ENCODE assay signal across 33 mouse cellular contexts in genomic region chr2:181645666-181646065, GRCm38 (mm10). TPM values are rescaled to one million over a fixed set of nuclear protein-coding genes. Genes with fewer than 3 reads are reported as not detected.
DNase-seq lines count a peak whose midpoint lies in the region; ATAC-seq lines count a peak whose summit lies in the region.
"Had no signal": no experiment of that assay in that cellular context is flagged by ENCODE, and none has a peak within 500 bp of the region (broad histone marks: within the 10 kb centered on the region; RNA-seq: fewer than 3 reads in every experiment).

No protein-coding gene starts in this region.

- 0 out of 2 replicates have a peak, but pooled peaks have one; percentile 50 for ATAC-seq in embryonic facial prominence, embryonic 14.5 days (ENCODE audit: low read depth)
- ATAC-seq in limb, embryonic 12.5 days (ENCODE audit: insufficient number of reproducible peaks, insufficient read depth, low FRiP score, low TSS enrichment, low read depth) = peak; percentile 69; the same call in 1 of the 2 replicates
- no peak for ATAC-seq in inflammation-experienced regulatory T-cells, adult 6 months
- ATAC-seq: activated CD4-positive, CD25-positive, alpha-beta regulatory T cell, adult 4 months; CD4-positive, CD25-positive, alpha-beta regulatory T cell, adult 4 months; forebrain, embryonic 13.5 days; forebrain, embryonic 16.5 days; hindbrain, embryonic 16.5 days; intestine, postnatal 0 days had no signal

- H3K36me3 ChIP-seq in embryonic facial prominence, embryonic 14.5 days (ENCODE audit: control insufficient read depth, insufficient read depth, low read length) = peaks cover 99% of the 10 kb centered on the region
- peaks cover 94% of the 10 kb centered on the region for H3K36me3 ChIP-seq in limb, embryonic 12.5 days

- H3K27ac ChIP-seq in embryonic facial prominence, embryonic 14.5 days (replicated peaks; ENCODE audit: low read depth, low read length) = no peak overlapping the region
- H3K27ac ChIP-seq in limb, embryonic 12.5 days = peak overlapping the region; percentile 78
- H3K27ac ChIP-seq: forebrain, embryonic 10.5 days; forebrain, embryonic 13.5 days; gastrocnemius, adult 2 months; heart, embryonic 15.5 days; hindbrain, embryonic 10.5 days; hindbrain, embryonic 13.5 days had no signal

- H3K4me1 ChIP-seq in embryonic facial prominence, embryonic 14.5 days (ENCODE audit: control insufficient read depth, insufficient read depth, low read length) = no peaks in the 10 kb centered on the region
- H3K4me1 ChIP-seq in limb, embryonic 12.5 days (replicated peaks) = peaks cover 19% of the 10 kb centered on the region
- H3K4me1 ChIP-seq: forebrain, embryonic 10.5 days; forebrain, embryonic 13.5 days; heart, embryonic 12.5 days; heart, embryonic 15.5 days; hindbrain, embryonic 10.5 days; hindbrain, embryonic 13.5 days had no signal

- H3K4me3 ChIP-seq in embryonic facial prominence, embryonic 14.5 days (ENCODE audit: low read depth, low read length) = no peak overlapping the region
- no peak overlapping the region for H3K4me3 ChIP-seq in limb, embryonic 12.5 days (replicated peaks)
- H3K4me3 ChIP-seq: forebrain, embryonic 10.5 days; forebrain, embryonic 13.5 days; gastrocnemius, adult 2 months; heart, embryonic 12.5 days; heart, embryonic 15.5 days; hindbrain, embryonic 10.5 days; hindbrain, embryonic 13.5 days had no signal

- no peak overlapping the region for H3K9ac ChIP-seq in embryonic facial prominence, embryonic 14.5 days (ENCODE audit: low read depth, low read length)
- no peak overlapping the region for H3K9ac ChIP-seq in limb, embryonic 12.5 days (replicated peaks)
- H3K9ac ChIP-seq: forebrain, embryonic 13.5 days; heart, embryonic 12.5 days; heart, embryonic 15.5 days; hindbrain, embryonic 13.5 days had no signal

- H3K9me3 ChIP-seq in embryonic facial prominence, embryonic 14.5 days (ENCODE audit: control insufficient read depth, low read length) = no peaks in the 10 kb centered on the region
- H3K9me3 ChIP-seq in limb, embryonic 12.5 days = no peaks in the 10 kb centered on the region
- H3K9me3 ChIP-seq: forebrain, embryonic 10.5 days; forebrain, embryonic 13.5 days; heart, embryonic 12.5 days; heart, embryonic 15.5 days; hindbrain, embryonic 10.5 days; hindbrain, embryonic 13.5 days had no signal

- 68% methylated on average over 3 of the region's 3 CpGs for WGBS in embryonic facial prominence, embryonic 14.5 days
- 28% methylated on average over 3 of the region's 3 CpGs for WGBS in limb, embryonic 12.5 days

- no peak overlapping the region for H3K4me2 ChIP-seq in embryonic facial prominence, embryonic 14.5 days (ENCODE audit: low read depth, low read length)
- H3K4me2 ChIP-seq in limb, embryonic 12.5 days = no peak overlapping the region
- H3K4me2 ChIP-seq: forebrain, embryonic 13.5 days; heart, embryonic 12.5 days; heart, embryonic 15.5 days; hindbrain, embryonic 13.5 days had no signal

- peak; percentile 18 for DNase-seq in MN1 (ENCODE audit: low spot score)
- DNase-seq in embryonic facial prominence, embryonic 14.5 days (ENCODE audit: low spot score) = peak; percentile 35
- DNase-seq in hindlimb bud, embryonic 11.5 days (ENCODE audit: extremely low spot score, low read depth, low spot score) = peak; percentile 20
- DNase-seq in heart, adult 9 months (ENCODE audit: low spot score in 2 of 2) = no peak
- DNase-seq in cerebellum, adult 9-10 months = no peak
- no peak for DNase-seq in adrenal gland, postnatal 14 days
- DNase-seq: adrenal gland, postnatal 10 days; cerebellum, adult 11-12 months; cerebellum, adult 9-11 months; cerebellum, postnatal 25 days; gastrocnemius, adult 2 months; gastrocnemius, postnatal 14 days; heart, adult 11 months; heart, postnatal 10 days; heart, postnatal 36 days; kidney, adult 2 months had no signal

- no peaks in the 10 kb centered on the region for H3K27me3 ChIP-seq in embryonic facial prominence, embryonic 14.5 days (replicated peaks; ENCODE audit: control insufficient read depth, insufficient read depth, low read length)
- no peaks in the 10 kb centered on the region for H3K27me3 ChIP-seq in limb, embryonic 12.5 days
- H3K27me3 ChIP-seq: forebrain, embryonic 13.5 days; heart, embryonic 12.5 days; heart, embryonic 15.5 days; hindbrain, embryonic 13.5 days had no signal

RNA-seq across cellular contexts. Expression of gene Gm29797, which starts 11.2 kb away (rescaled TPM):
- polyA plus RNA-seq in embryonic facial prominence, embryonic 14.5 days (2014; fragmentation: Nextera tagmentation; extraction: Ambion mirVana) = 0.47 TPM in 1 of 2 replicates, not detected in the other
- 0.29 and 0.58 TPM in 2 replicates for polyA plus RNA-seq in limb, embryonic 12.5 days (2016; fragmentation: Nextera tagmentation; extraction: Ambion mirVana)
- not detected for polyA plus RNA-seq in inflammation-experienced regulatory T-cells, adult 6 months (2017; shearing (Covaris generic))
- not detected in 2 replicates for total RNA-seq in adrenal gland, postnatal 14 days (2021)
- total RNA-seq: adrenal gland, postnatal 10 days; common myeloid progenitor, adult 5-6 weeks; gastrocnemius, adult 2 months; gastrocnemius, postnatal 14 days; heart, adult 8-10 months; heart, postnatal 10 days; heart, postnatal 36 days; MEL had no signal
- polyA plus RNA-seq: activated CD4-positive, CD25-positive, alpha-beta regulatory T cell, adult 4 months; CD4-positive, CD25-positive, alpha-beta regulatory T cell, adult 4 months; frontal cortex, adult 2 months; heart, embryonic 12.5 days; heart, embryonic 15.5 days; hindbrain, embryonic 10.5 days; hindbrain, embryonic 13.5 days; hindbrain, embryonic 16.5 days had no signal

RNA-seq across cellular contexts. Expression of gene Sox18, which starts 25.8 kb away (rescaled TPM):
- polyA plus RNA-seq in embryonic facial prominence, embryonic 14.5 days (2014; fragmentation: Nextera tagmentation; extraction: Ambion mirVana) = 43.9 and 46.5 TPM in 2 replicates
- polyA plus RNA-seq in limb, embryonic 12.5 days (2016; fragmentation: Nextera tagmentation; extraction: Ambion mirVana) = 22.4 and 23.4 TPM in 2 replicates
- polyA plus RNA-seq in inflammation-experienced regulatory T-cells, adult 6 months (2017; shearing (Covaris generic)) = not detected
- 60.4 and 64.6 TPM in 2 replicates for total RNA-seq in adrenal gland, postnatal 14 days (2021)
- total RNA-seq: common myeloid progenitor, adult 5-6 weeks; MEL had no signal
- polyA plus RNA-seq: activated CD4-positive, CD25-positive, alpha-beta regulatory T cell, adult 4 months; CD4-positive, CD25-positive, alpha-beta regulatory T cell, adult 4 months had no signal

RNA-seq across cellular contexts. Expression of gene Tcea2, which starts 34.4 kb away (rescaled TPM):
- polyA plus RNA-seq in embryonic facial prominence, embryonic 14.5 days (2014; fragmentation: Nextera tagmentation; extraction: Ambion mirVana) = 21.2 and 26.8 TPM in 2 replicates
- 31.6 and 33.3 TPM in 2 replicates for polyA plus RNA-seq in limb, embryonic 12.5 days (2016; fragmentation: Nextera tagmentation; extraction: Ambion mirVana)
- 10 to 100 TPM in 2 of 3 experiments, 1 to 10 TPM in 1; 6.4 to 19.9 (median 17.5) TPM for polyA plus RNA-seq in inflammation-experienced regulatory T-cells, adult 6 months (2017; shearing (Covaris generic))
- 5.2 and 9.8 TPM in 2 replicates for total RNA-seq in adrenal gland, postnatal 14 days (2021)

RNA-seq across cellular contexts. Expression of gene Samd10, which starts 46.7 kb away (rescaled TPM):
- 13.1 and 13.2 TPM in 2 replicates for polyA plus RNA-seq in embryonic facial prominence, embryonic 14.5 days (2014; fragmentation: Nextera tagmentation; extraction: Ambion mirVana)
- 11.6 and 13.0 TPM in 2 replicates for polyA plus RNA-seq in limb, embryonic 12.5 days (2016; fragmentation: Nextera tagmentation; extraction: Ambion mirVana)
- polyA plus RNA-seq in inflammation-experienced regulatory T-cells, adult 6 months (2017; shearing (Covaris generic)) = 10 to 100 TPM in 2 of 3 experiments, 1 to 10 TPM in 1; 9.4 to 14.3 (median 10.4) TPM
- 8.5 and 11.8 TPM in 2 replicates for total RNA-seq in adrenal gland, postnatal 14 days (2021)

RNA-seq across cellular contexts. Expression of gene Rgs19, which starts 48.1 kb away (rescaled TPM):
- polyA plus RNA-seq in embryonic facial prominence, embryonic 14.5 days (2014; fragmentation: Nextera tagmentation; extraction: Ambion mirVana) = 82.2 and 88.4 TPM in 2 replicates
- polyA plus RNA-seq in limb, embryonic 12.5 days (2016; fragmentation: Nextera tagmentation; extraction: Ambion mirVana) = 71.0 and 88.8 TPM in 2 replicates
- 100 to 1,000 TPM; 154 to 182 (median 170) TPM for polyA plus RNA-seq in inflammation-experienced regulatory T-cells, adult 6 months (2017; shearing (Covaris generic))
- total RNA-seq in adrenal gland, postnatal 14 days (2021) = 22.4 and 32.1 TPM in 2 replicates

Comparison
In these comparisons a context has a peak if more than half of its experiments do, and no peak if none do; other contexts are left out.
1. DNase-seq: peak in MN1 (single experiment), embryonic facial prominence, embryonic 14.5 days (single experiment) and hindlimb bud, embryonic 11.5 days (single experiment); none in heart, adult 9 months (0 of 2), cerebellum, adult 9-10 months (single experiment) and adrenal gland, postnatal 14 days (single experiment).
2. RNA of gene Sox18, which starts 25.8 kb away (polyA plus RNA-seq): 43.9 to 46.5 TPM in embryonic facial prominence, embryonic 14.5 days and 22.4 to 23.4 TPM in limb, embryonic 12.5 days; not detected in inflammation-experienced regulatory T-cells, adult 6 months; every median in the first group is over 10 times any median in the second.